Mouse (Mus musculus) cerebellum, adult 8-10 months (tissue): ENCODE measurements at regions not wholly inside any gene's neighbourhood (a gene's known extent, or its start where the extent isn't known, plus 50 kb on each side); places are given as distances from the start of the nearest gene placed in this dataset.

Experiments used
- DNase-seq: peaks from one replicate; pipeline ENCODE4 v3.0.0; 2022

GRCm38 (mm10) chr4:31621205-31621604, 342.7 kb upstream of the Map3k7 start:
- no peak for DNase-seq

GRCm38 (mm10) chr4:31627053-31627452, 336.8 kb upstream of the Map3k7 start:
- no peak for DNase-seq

- no peak for DNase-seq
These were observed 336.1 kb upstream of the Map3k7 start for GRCm38 (mm10) chr4:31627777-31628176.

- no peak for DNase-seq
These were observed 325.3 kb upstream of the Map3k7 start for GRCm38 (mm10) chr4:31638564-31638963.

GRCm38 (mm10) chr4:31642161-31642560, 321.7 kb upstream of the Map3k7 start:
- DNase-seq, result peak; percentile 25

GRCm38 (mm10) chr4:31642593-31643290, 321.2 kb upstream of the Map3k7 start:
- no peak for DNase-seq

GRCm38 (mm10) chr4:31648631-31649368, 315.1 kb upstream of the Map3k7 start:
- no peak for DNase-seq

- no peak for DNase-seq
These were observed 308.4 kb upstream of the Map3k7 start for GRCm38 (mm10) chr4:31655364-31656106.

GRCm38 (mm10) chr4:31656111-31656510, 307.8 kb upstream of the Map3k7 start:
- DNase-seq, result no peak

GRCm38 (mm10) chr4:31658820-31659219, 305.1 kb upstream of the Map3k7 start:
- DNase-seq, result no peak

- no peak for DNase-seq
These were observed 303.0 kb upstream of the Map3k7 start for GRCm38 (mm10) chr4:31660896-31661295.

- DNase-seq, result no peak
These were observed 292.2 kb upstream of the Map3k7 start for GRCm38 (mm10) chr4:31671530-31672170.

- no peak for DNase-seq
These were observed 291.6 kb upstream of the Map3k7 start for GRCm38 (mm10) chr4:31672171-31672841.

GRCm38 (mm10) chr4:31672842-31673171, 291.1 kb upstream of the Map3k7 start:
- no peak for DNase-seq

- DNase-seq, result no peak
These were observed 284.8 kb upstream of the Map3k7 start for GRCm38 (mm10) chr4:31679007-31679590.

- DNase-seq, result no peak
These were observed 282.9 kb upstream of the Map3k7 start for GRCm38 (mm10) chr4:31680958-31681357.

- DNase-seq, result no peak
These were observed 274.8 kb upstream of the Map3k7 start for GRCm38 (mm10) chr4:31689083-31689482.

- no peak for DNase-seq
These were observed 266.0 kb upstream of the Map3k7 start for GRCm38 (mm10) chr4:31697769-31698505.

GRCm38 (mm10) chr4:31698506-31698782, 265.5 kb upstream of the Map3k7 start:
- no peak for DNase-seq

GRCm38 (mm10) chr4:31699296-31699695, 264.6 kb upstream of the Map3k7 start:
- DNase-seq, result no peak

- no peak for DNase-seq
These were observed 249.7 kb upstream of the Map3k7 start for GRCm38 (mm10) chr4:31714054-31714651.
